Mouse (Mus musculus): ENCODE results near the gene Arhgef19. TPM values are rescaled to one million over a fixed set of nuclear protein-coding genes. Genes with fewer than 3 reads are reported as not detected.

Arhgef19 gene
- polyA plus RNA-seq, 1 experiment from 2014 or later, result 9.6 TPM

DNA sequence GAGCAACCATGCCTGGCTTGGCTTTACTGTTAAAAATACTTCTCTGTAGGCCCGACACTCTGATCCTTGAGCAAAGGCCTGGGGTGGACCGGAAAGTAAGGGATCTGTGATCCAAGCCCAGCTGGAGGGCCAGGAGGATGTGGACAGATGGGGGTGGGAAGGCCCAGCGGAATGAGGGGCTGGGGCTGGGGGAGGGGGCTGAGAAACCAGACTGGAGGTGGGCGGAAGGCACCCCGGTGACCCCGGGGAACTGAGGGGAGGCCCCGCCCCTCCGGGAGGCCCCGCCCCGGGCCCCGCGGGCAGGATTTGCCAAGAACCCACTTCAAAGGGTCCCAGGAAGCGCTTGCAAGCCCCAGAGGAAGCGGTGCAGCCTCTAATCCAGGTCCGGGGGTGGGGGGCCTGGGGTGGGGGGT lies 56.5 kb downstream of the Arhgef19 start:
- Histone ChIP-seq H3K27me3 (peaks cover 56% of the 10 kb centered on the region), H3K4me3 (replicated peaks) (no peak overlapping the region), H3K36me3 (no peaks in the 10 kb centered on the region), H3K27ac (no peak overlapping the region), H3K9ac (no peak overlapping the region), H3K9me3 (replicated peaks) (no peaks in the 10 kb centered on the region), H3K4me1 (peaks cover 56% of the 10 kb centered on the region), H3K4me2 (peak overlapping the region; percentile 43)
- WGBS, result 7% methylated on average over 15 of the region's 15 CpGs
- 0 out of 2 replicates have a peak, but pooled peaks have one; percentile 5 for ATAC-seq (replicated peaks; ENCODE audit: low FRiP score)

DNA sequence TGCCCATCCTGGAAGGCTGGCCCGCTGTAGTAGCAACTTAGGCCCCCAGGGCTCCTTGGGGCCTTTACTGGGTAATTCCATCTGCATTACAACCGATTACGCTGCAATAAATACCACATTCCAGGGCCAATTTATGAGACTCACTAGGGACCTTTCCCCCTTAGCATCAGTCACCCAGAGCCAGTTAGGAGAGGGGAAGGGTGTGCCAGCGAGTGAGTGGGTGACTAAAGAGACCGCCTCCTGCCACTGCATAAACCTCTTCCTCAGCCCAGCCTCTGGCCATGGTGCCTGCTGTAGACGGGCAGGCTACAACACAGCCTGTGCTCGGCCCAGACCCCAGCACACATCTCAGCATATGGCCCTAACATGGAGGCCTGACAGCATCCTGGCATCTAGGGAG lies 58.6 kb downstream of the Arhgef19 start:
- Histone ChIP-seq H3K9ac (no peak overlapping the region), H3K4me1 (peaks cover 55% of the 10 kb centered on the region), H3K9me3 (replicated peaks) (no peaks in the 10 kb centered on the region), H3K36me3 (no peaks in the 10 kb centered on the region), H3K4me3 (replicated peaks) (no peak overlapping the region), H3K27ac (no peak overlapping the region), H3K4me2 (no peak overlapping the region), H3K27me3 (peaks cover 42% of the 10 kb centered on the region)
- 32% methylated on average over 7 of the region's 7 CpGs for WGBS
- no peak for ATAC-seq (replicated peaks; ENCODE audit: low FRiP score)

DNA sequence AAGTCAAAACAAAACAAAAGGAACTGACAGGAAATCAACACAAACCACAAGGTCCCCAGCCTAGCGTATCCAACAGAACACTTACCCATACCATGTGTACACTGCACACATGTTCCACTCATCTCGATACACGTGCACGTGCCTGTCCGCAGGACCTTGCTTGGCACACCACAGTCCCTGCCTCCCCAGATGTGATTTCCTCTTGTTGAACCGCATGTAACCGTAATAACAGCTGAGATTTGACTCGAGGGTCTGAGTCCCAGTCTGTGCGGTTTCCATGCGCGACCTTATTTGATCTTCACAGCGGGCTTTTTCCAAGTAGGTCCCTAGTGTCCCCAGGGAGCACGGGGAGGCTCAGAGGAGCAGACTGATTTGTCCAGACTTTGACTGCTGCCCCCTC lies 60.1 kb downstream of the Arhgef19 start:
- H3K9ac ChIP-seq, result no peak overlapping the region
- WGBS, result 65% methylated on average over 13 of the region's 13 CpGs
- ATAC-seq (replicated peaks; ENCODE audit: low FRiP score), result no peak
- H3K27ac ChIP-seq, result no peak overlapping the region
- H3K4me1 ChIP-seq, result peaks cover 65% of the 10 kb centered on the region
- no peak overlapping the region for H3K4me3 ChIP-seq (replicated peaks)
- H3K27me3 ChIP-seq, result peaks cover 35% of the 10 kb centered on the region
- H3K36me3 ChIP-seq, result no peaks in the 10 kb centered on the region
- no peaks in the 10 kb centered on the region for H3K9me3 ChIP-seq (replicated peaks)
- no peak overlapping the region for H3K4me2 ChIP-seq

DNA sequence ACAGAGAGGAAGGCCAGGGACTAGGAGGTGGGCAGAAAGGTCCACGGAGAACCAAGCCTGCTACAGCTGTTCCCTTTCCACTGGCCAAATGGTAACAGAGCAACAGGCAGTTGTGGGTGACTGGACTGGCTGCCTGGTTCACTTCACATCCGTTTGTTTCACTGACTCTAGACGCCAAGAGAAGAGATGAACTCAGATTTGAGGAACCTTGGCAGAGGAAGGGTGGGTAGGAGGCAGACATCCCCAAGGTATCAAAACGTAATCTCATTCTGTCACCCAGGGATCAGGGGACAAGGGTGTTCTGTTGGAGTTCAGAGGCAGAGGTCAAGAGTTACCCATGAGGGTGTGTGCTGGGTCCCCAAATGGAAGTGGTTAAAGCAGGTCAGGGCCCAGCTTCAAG lies 60.9 kb downstream of the Arhgef19 start:
- H3K36me3 ChIP-seq, result no peaks in the 10 kb centered on the region
- H3K4me3 ChIP-seq (replicated peaks), result no peak overlapping the region
- H3K9me3 ChIP-seq (replicated peaks), result no peaks in the 10 kb centered on the region
- ATAC-seq (replicated peaks; ENCODE audit: low FRiP score), result no peak
- H3K4me1 ChIP-seq, result peaks cover 71% of the 10 kb centered on the region
- no peak overlapping the region for H3K4me2 ChIP-seq
- no peak overlapping the region for H3K9ac ChIP-seq
- H3K27me3 ChIP-seq, result peaks cover 33% of the 10 kb centered on the region
- WGBS, result 48% methylated on average over 4 of the region's 4 CpGs
- H3K27ac ChIP-seq, result no peak overlapping the region

DNA sequence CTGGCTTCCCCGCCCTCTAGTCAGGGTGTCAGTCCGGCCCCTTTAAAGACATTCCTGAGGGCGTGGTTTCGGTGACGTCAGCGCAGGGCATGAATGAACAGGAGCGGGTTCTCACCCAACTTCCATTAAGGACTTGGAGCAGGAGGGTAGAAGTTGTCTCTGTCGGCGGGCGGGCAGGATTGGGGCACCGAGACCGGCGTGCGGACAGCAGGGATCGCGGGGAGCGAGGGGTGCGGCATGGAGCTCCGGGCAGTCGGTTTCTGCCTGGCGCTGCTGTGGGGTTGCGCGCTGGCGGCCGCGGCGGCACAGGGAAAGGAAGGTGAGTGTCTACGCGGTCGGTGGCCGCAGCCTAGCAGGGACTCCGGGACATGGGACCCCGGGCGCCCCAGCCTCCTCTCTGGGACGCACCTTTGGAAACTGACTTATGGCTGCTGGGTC lies 61.8 kb downstream of the Arhgef19 start, which contains the start of gene Epha2:
Gene Epha2 (plus strand): TSS at position 125 of the 438 bp plus-strand sequence.
- WGBS, result under 1% methylated on average over 29 of the region's 35 CpGs
- Histone ChIP-seq H3K4me3 (replicated peaks) (peak within 1 kb of the TSS; percentile 79), H3K4me1 (peaks cover 71% of the 10 kb centered on the region), H3K9me3 (replicated peaks) (no peaks in the 10 kb centered on the region), H3K27ac (peak within 1 kb of the TSS; percentile 85), H3K4me2 (peak within 1 kb of the TSS; percentile 78), H3K36me3 (no peaks in the 10 kb centered on the region), H3K9ac (peak within 1 kb of the TSS; percentile 69), H3K27me3 (peaks cover 33% of the 10 kb centered on the region)
- ATAC-seq (replicated peaks; ENCODE audit: low FRiP score), result peak; percentile 61

DNA sequence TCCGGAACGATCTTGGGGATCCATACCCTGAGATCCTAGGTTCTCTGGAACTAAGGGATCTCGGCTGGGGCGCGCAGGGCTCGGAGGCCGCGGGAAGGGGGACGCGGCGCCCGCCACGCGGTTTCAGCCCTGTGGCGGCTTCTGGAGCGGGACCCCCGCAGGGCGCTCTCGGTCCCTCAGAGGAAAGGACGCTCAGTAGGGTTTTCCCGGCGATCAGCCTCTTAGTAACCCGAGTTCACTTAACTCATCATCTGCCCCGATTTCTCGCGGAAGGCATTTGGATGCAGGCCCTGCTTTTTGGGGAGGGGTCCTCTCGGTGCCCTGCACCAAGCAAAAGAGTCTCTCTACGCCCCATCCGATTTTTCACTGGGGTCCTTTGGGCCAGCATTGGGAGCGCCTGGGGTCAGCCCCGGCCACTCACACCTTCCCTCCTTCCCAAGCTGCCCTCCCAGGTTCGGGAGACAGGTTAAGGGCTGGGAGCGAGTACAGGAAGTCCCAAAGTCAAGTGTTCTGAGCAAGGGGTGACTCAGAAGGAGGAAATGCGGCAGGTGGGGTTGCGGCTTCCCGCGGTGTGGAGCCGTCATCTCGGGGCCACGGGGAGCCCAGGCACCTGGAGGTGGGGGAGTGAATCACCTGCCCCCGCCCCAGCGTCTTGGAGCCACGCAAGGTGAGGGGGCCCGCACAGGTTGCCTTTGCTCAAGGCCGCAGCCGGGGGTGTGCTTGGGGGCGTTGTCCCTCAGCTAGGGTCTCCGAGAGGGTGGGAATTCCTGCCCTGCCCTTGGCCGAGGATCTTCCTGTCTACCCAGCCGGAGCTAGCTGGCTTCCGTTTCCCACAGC lies 62.5 kb downstream of the Arhgef19 start:
- Histone ChIP-seq H3K27ac (peak overlapping the region; percentile 85), H3K4me1 (peaks cover 74% of the 10 kb centered on the region), H3K4me3 (replicated peaks) (peak overlapping the region; percentile 79), H3K36me3 (no peaks in the 10 kb centered on the region), H3K9ac (peak overlapping the region; percentile 69), H3K27me3 (peaks cover 27% of the 10 kb centered on the region), H3K9me3 (replicated peaks) (no peaks in the 10 kb centered on the region), H3K4me2 (peak overlapping the region; percentile 78)
- ATAC-seq (replicated peaks; ENCODE audit: low FRiP score), result no peak
- WGBS, result under 1% methylated on average over 51 of the region's 51 CpGs

DNA sequence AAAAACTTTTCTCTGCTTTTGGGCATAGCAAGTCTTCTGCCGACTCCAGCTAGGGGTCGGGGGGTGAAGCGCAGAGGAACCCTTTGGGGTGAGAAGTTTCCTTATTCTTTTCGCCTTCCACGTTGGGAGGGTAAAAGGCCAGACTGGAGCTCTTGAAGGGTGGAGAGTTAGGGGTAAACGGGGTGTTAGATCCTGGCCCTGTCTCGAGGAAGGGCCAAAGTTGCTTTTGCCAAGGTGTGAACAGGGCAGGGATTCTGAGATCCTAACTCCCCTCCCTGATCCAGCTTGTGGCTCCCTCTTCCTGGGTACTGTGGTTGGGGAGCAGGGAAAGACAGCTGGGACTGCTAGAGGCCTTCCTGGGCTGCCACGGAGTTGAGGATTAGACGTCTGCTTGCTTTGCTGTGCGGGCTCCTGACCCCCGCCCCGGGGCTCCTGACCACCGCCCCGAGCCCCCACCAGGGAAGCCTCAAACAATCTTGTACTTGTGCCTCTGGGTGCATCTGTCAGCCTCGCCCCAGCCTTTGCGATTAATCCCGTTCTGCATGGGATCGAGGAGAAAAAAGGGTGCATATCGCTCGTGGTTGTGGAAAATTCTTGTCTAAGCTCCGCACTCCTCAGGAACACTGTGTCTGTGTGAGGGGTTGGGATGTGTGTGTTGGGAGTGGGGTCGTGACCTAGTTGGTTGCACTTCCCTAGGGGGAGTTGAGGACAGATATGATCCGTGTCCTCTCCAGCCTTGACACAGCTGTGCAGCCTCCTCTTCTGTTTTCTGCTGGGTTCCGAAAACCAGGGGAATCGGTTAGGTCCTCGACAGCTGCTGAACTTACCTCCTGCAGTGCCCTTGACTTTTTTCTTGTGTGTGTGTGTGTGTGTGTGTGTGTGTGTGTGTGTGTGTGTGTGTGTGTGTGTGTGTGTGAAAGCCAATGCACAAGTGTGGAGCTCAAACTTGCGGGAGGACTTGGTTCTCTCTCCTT lies 63.4 kb downstream of the Arhgef19 start:
- Histone ChIP-seq H3K36me3 (peaks cover 4% of the 10 kb centered on the region; the same call in 1 of the 2 replicates), H3K27ac (peak overlapping the region; percentile 85), H3K4me2 (peak overlapping the region; percentile 78), H3K4me1 (peaks cover 75% of the 10 kb centered on the region), H3K27me3 (peaks cover 20% of the 10 kb centered on the region; the same call in 1 of the 2 replicates), H3K9ac (peak overlapping the region; percentile 69), H3K9me3 (replicated peaks) (no peaks in the 10 kb centered on the region), H3K4me3 (replicated peaks) (peak overlapping the region; percentile 79)
- ATAC-seq (replicated peaks; ENCODE audit: low FRiP score), result no peak
- WGBS, result 10% methylated on average over 27 of the region's 27 CpGs

DNA sequence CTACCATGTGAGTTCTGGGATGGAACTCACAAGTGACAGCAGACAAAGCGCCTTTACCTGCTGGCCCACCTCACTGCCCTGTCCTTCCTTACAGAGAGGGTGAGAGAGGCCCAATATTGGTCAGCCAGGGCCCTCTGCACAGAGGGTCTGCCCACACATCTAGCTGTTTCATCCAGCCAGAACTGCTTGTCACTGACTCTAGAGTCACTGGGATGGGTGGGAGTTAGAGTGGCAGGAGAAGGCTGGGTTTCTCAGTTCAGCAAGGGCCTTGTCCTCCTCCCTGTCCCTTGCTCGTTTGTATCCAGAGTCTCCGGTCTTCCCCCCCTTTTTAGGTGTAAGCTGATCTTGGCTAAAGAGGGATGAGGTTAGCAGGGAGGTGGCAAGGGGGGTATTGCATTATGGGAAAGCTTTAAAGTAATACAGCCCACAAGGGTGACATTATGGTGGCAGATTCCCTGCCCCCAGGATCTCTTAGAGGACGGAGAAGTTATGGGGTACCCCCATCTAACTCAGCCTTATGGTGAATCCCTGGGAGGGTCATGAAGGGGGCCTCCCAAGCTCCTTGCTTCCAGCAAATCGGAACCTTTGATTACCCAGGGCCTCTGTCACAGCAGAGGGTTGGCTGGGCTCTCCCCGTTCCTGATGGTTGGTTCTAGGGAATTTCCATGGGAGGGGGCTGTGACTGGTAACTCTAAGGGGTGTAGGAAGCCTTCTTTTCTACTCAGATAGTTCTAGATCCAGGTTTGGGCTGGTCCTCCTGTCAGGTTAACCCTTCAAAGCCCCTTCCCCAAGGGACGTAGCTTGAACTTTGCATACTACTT lies 64.3 kb downstream of the Arhgef19 start:
- no peaks in the 10 kb centered on the region for H3K9me3 ChIP-seq (replicated peaks)
- ATAC-seq (replicated peaks; ENCODE audit: low FRiP score), result peak; percentile 59
- peak overlapping the region; percentile 79 for H3K4me3 ChIP-seq (replicated peaks)
- H3K36me3 ChIP-seq, result peaks cover 13% of the 10 kb centered on the region
- H3K27ac ChIP-seq, result peak overlapping the region; percentile 85
- 29% methylated on average over 7 of the region's 7 CpGs for WGBS
- H3K4me2 ChIP-seq, result peak overlapping the region; percentile 78
- peak overlapping the region; percentile 69 for H3K9ac ChIP-seq
- peaks cover 78% of the 10 kb centered on the region for H3K4me1 ChIP-seq
- H3K27me3 ChIP-seq, result peaks cover 20% of the 10 kb centered on the region; the same call in 1 of the 2 replicates

DNA sequence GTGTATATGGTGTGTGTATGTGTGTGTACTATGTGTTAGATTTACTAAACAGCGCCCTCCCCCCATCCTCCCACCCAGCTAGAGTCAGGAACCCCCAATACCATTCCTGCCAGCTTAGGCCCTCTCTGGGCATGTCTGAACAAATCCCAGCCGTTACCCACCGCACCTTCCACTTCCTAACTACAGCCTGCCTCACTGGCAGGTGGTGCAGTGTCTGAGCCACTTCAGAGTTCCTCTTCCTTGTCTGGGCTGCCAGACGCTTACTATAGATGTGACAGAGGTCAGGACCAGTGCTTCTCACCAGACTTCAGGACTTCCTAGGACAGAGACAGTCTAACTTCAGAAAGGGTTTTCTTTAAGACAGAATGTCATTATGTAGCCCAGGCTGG lies 64.9 kb downstream of the Arhgef19 start:
- Histone ChIP-seq H3K27me3 (peaks cover 20% of the 10 kb centered on the region; the same call in 1 of the 2 replicates), H3K9me3 (replicated peaks) (no peaks in the 10 kb centered on the region), H3K4me3 (replicated peaks) (peak overlapping the region; percentile 79), H3K27ac (peak overlapping the region; percentile 85), H3K36me3 (peaks cover 19% of the 10 kb centered on the region), H3K9ac (no peak overlapping the region), H3K4me2 (peak overlapping the region; percentile 78), H3K4me1 (peaks cover 83% of the 10 kb centered on the region)
- 64% methylated on average over 4 of the region's 4 CpGs for WGBS
- no peak for ATAC-seq (replicated peaks; ENCODE audit: low FRiP score)

DNA sequence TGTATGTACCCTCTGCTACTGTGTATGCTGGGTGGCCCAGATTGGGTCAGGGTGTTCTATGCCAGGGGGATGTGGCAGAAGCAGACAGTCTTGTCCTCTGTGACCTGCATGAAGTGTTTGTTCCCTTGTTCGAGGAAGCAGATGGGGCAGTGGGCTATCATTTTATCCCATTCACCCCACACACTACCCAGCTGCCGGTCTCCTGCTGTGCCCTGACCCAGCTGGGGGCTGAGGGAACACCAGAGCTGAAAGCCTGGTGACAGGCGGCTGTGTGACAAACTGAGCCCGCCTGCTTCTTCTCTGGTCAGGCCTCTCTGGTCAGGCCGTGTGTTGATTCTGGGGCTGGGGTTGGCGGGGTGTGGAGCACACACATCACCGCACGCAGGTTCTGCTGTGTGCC lies 66.8 kb downstream of the Arhgef19 start:
- Histone ChIP-seq H3K27me3 (0 out of 2 replicates have a peak, but pooled peaks cover 6% of the 10 kb centered on the region), H3K9ac (peak overlapping the region; percentile 23; the same call in 1 of the 2 replicates), H3K4me1 (peaks cover 90% of the 10 kb centered on the region), H3K27ac (peak overlapping the region; percentile 57), H3K4me2 (peak overlapping the region; percentile 31), H3K36me3 (peaks cover 21% of the 10 kb centered on the region), H3K9me3 (replicated peaks) (no peaks in the 10 kb centered on the region), H3K4me3 (replicated peaks) (no peak overlapping the region)
- 27% methylated on average over 8 of the region's 8 CpGs for WGBS
- ATAC-seq (replicated peaks; ENCODE audit: low FRiP score), result no peak

Measured in kidney, embryonic 15.5 days (tissue).